Mouse (Mus musculus) left cerebral cortex, postnatal 4 days (tissue): ENCODE measurements around the gene Trim24. TPM values are rescaled to one million over a fixed set of nuclear protein-coding genes. Genes with fewer than 3 reads are reported as not detected.

Source experiments
- DNase-seq: peaks from one replicate; pipeline ENCODE4 v3.0.0-alpha.2; 2022
- intact Hi-C: fragments of 180-260 bp; cut with DNase I; formaldehyde crosslinking; loops from one replicate; pipeline ENCODE4 v1.15.1; 2025
- total RNA-seq, 2 experiments: library from RNA; stranded (reverse); gene quantifications; 2 replicates each; pipeline ENCODE4 v1.2.3; 2021

The Trim24 gene
- total RNA-seq, 2 experiments from 2014 or later = 68.8 to 73.6 TPM

DNA sequence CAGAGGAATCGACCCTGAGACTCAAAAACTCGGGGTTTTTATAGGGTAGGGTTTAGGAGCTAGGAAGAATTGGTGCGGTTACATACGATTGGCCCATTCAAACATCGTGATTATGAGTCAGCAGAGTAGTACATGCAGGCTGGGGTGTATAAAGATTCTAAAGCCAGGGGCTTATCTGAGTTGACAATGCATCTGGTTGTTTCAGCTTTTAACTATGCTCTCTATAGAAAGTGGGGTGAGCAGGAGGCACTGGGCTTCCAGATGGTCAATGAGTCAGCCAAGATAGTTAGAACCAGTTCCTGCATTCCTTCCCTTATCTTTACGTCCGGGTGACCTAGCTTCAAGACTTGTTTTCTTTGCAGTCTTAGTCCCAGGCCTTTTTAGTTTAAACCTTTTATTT is 7.7 kb upstream of the Trim24 start:
- DNase-seq = no peak
- intact Hi-C loops = no loop called here

DNA sequence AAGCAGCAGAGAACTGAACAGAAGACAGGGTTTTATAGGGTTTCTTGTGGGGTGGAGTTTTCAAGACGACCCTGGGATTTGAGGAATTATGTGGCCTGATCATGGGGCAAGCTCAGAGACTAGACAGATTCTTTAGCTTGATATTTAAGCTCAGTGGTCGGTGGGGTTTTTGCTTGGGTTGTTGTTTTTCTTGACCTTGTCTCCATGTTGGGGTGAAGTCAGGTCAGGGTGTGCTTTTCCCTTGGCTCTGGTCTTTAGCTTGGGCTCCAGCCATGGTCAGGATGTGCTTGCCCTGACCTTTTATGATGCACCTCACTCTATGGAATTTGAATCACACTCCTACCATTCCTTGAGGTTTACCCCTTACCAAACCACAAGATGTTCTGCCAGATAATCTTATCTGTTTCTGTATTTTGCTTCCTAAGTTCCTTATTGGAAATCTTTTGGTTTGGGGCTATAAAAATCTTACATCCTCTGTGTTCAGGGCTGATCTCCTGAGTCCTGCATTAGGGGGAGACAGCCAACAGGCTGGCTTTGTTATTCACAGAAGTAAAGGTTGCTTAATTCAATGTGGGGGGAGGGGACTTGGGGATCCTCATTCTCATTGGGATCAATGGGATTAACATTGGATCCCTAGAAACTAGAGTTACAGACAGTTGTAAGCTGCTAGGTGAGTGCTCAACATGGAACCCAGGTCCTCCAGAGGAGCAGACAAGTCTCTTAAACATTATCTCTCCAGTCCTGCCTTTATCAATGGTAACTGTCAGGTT is 6.5 kb upstream of the Trim24 start:
- intact Hi-C loops = no loop called here

DNA sequence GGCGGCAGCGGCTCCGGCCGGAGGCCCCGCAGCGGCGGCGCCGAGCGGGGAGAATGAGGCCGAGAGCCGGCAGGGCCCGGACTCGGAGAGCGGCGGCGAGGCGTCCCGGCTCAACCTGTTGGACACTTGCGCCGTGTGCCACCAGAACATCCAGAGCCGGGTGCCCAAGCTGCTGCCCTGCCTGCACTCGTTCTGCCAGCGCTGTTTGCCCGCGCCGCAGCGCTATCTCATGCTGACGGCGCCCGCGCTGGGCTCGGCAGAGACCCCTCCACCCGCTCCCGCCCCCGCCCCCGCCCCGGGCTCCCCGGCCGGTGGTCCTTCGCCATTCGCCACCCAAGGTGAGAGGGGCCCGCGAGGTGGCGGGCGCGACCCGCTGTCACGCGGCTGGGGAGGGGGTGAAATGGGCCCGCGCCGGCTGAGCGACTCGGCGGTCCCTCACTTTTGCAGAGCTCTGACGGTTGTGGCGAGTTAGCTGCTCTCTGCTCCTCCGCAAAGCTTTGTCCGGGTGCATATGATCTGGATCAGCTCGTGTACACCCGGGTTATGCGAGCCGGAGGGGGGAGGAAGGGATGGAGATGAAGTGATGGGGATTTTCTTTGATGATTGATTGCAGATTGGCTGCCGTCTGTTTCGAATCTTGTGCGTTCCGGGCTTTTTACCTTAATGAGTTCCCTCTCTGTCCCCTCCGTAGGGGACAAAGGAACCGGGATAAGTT is 683 bp downstream of the Trim24 start:
- DNase-seq = peak; percentile 64
- intact Hi-C loops = loop anchor here (5.0 kb wide), 1 partner anchor 284 kb away; no protein-coding TSS in a partner anchor

More for the DNA sequence above, 6.5 kb upstream of the Trim24 start:
- DNase-seq = no peak

DNA sequence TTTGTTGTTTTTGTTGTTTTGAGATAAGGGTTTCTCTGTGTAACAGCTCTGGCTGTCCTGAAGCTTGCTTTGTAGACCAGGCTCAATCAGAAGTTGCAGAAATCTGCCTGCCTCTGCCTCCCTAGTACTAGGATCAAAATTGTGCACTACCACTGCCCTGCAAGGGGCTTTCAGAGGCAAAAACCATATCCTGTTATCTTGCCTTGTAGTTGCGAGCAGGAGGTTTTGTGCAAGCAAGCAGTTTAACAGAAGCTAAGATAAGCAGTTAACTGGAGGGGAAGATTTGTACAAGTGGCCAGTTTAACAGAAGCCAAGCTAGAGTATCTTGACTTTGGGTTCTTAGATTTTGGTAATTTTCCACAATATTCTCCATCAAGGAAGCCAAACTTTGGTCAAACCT is 2.2 kb downstream of the Trim24 start:
- intact Hi-C loops = loop anchor here (5.0 kb wide), 1 partner anchor 286 kb away; no protein-coding TSS in a partner anchor
- DNase-seq = no peak

DNA sequence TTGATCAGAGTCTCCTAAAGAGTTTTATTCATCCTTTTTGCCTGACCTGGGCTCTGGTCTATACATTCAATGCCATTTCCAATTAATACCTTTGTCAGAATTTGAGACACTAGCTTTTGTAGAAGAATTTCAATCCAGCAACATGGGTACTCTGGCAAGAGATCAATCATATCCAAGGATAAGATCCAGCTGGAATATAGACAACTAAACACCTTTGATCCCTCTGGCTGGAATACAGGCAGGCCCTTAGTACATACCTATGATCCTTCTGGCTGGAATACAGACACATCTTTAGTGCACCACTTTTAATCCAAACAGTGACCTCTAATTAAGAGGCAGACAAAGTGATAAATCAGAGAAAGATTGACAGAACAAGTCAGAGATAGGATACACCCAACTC is 3.1 kb downstream of the Trim24 start:
- intact Hi-C loops = loop anchor here (5.0 kb wide), 1 partner anchor 286 kb away; no protein-coding TSS in a partner anchor

DNA sequence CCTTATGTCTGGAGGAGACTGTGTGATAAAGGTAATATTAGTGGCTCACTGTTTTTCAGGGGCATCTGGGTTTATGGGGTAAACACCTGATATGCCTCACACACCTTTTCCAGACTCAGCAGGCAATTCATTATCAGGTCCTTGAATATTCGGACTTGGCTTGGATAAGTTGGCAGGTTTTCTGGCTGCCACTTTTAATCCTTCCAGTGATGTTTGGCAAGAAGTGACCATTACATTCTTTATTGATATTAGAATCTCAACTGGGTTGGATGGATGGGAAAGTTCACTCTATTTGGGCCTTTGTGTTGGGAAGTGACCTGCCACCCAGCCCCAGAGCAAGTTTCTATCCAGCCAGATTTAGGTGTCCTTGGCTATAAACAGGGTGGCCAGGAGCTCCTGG is 7.6 kb downstream of the Trim24 start:
- intact Hi-C loops = no loop called here

More for the DNA sequence above, 3.1 kb downstream of the Trim24 start:
- DNase-seq = no peak

DNA sequence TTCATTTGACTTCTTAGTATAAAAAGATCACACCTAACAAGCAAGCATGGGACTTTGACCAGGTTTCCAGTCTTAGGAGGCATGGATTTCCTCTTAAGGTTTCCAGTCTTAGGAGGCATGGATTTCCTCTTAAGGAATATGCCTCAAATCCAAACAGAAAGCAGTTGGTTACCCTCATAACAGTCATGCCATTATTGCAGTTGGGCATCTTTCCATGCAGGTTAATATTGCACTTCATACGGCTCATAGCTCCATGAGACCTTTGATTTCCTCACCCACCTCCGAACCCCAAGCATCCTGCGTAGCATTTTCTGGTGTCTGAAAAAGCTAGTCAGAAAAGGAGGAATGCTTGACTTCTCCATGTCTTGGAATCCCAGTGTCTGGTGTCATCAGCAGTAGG is 10.0 kb downstream of the Trim24 start:
- no peak for DNase-seq
- intact Hi-C loops = no loop called here

More for the DNA sequence above, 7.6 kb downstream of the Trim24 start:
- DNase-seq = no peak

DNA sequence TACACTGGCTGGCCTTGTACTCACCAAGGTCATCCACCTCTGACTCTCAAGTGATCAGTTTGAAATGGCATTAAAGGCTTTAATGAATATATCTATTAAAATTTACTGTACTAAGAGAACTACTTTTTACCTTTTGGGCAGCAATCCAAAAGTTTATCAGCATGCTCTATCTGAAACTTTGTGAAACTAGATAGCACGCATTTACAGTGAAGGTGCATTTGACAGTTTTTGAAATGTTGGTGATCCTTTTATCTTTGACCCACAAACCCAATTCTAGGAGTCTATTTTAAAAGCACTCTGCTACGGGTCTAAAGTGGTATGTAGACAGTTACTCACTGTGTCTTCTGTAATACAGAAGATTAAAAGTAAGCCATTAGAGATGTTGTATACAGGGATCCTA is 23.0 kb downstream of the Trim24 start:
- DNase-seq = no peak
- intact Hi-C loops = no loop called here

DNA sequence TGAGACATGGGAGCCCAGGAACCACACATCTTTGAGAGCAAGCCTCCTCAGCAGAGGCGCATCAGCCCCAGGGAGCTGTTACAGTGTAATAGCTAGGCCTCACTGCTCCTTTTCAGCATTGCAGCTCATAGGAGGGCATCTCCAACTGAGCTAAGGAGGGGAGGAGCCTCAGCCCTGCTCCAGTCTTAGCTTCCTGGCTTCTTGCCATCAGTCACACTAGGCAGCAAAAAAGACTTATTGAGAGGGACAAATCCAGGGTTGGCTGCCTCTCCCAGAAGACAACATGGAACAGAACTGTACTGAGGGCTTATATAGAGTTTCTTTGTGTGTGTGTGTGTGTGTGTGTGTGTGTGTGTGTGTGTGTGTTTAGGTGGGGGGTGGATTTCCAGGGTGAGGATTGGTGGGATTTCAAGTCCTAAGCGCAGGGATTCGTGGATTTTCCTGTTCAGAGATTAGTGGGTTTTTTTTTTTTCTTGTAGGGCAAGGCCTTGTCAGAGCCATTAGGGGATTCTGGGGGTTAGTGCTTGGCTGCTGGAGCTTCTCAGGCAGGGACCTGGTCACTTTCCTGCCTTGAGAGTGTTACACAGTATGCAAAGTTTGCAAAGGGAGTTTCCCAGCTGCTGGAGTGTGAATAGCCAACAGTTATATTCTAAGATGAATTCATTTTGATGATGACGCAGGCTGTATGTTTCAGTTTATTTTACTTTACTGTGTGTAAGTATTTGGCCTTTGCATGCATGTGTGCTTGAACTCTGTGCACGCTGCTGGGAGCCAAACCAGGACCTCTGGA is 25.2 kb downstream of the Trim24 start:
- intact Hi-C loops = no loop called here
- DNase-seq = peak; percentile 39

DNA sequence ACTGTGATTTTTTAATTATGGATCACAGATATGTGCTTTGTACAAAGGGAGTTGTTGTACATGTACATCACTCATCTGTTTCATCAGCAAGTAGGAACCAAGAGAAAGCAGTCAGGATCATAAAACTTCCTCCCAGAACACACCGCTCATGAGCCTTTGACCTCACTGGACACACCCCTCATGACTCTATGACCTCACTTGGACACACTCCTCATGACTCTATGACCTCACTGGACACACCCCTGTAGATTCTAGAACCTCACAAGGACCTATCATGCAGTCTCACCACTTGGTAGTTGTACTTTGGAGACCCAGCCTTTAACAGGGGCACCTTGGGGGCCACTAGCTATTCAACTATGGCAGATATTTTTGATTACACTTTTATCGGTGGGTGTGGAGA is 29.6 kb downstream of the Trim24 start:
- intact Hi-C loops = no loop called here

DNA sequence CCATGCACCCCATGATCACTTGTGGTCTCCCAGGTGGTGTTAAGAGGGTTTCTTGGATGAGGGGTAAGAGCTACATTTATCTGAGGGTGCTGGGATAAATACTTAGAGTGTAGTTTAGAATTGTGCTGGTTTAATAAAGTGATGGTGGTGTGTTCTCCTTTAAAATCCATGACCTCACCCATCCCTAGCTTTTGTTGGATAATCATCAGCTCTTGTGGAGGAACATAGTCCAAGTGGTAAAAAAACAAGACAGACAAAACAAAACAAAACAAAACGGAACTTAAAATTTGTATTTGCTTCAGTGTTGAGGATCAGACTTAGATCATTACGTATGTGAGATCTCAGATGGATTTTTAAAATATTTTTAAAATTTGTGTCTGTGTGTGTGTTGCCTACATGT is 31.2 kb downstream of the Trim24 start:
- intact Hi-C loops = no loop called here
- no peak for DNase-seq

More for the DNA sequence above, 29.6 kb downstream of the Trim24 start:
- DNase-seq = no peak

DNA sequence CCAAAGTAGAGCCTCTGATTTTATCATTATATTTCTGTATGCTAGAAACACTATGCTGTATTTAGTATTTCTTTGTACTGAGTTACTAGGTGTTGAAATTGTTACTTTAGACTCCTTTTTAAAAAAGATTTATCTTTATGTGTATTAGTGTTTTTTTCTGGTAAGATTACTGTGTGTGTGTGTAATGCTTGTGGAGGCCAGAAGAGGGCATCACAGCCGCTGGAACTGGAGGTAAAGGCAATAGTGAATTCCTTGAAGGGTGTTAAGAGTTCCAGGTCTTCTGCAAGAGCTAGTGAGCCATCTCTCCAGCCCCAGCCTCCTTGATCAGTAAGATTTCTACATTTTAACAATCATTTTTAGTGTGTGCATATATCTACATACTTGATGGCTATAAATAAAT is 33.2 kb downstream of the Trim24 start:
- DNase-seq = no peak
- intact Hi-C loops = no loop called here

DNA sequence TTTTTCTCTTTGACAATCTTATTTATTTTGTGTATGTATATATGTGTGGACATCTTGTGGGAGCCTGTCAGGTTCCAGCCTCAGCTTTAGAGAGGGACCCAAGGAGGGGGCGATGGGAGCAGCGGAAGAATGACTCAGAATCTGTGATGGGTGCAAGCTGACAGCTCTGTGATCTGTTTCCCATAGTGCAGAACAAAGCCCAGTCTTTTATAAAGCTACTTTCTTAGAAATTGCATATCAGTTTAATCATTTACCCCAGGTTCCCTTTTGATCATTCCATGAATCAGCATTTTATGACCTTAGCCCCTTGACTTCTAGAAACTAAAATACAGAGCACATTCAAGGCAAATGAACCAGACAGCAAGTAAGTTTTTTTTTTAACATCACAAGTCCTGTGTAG is 42.9 kb downstream of the Trim24 start:
- no peak for DNase-seq
- intact Hi-C loops = no loop called here

DNA sequence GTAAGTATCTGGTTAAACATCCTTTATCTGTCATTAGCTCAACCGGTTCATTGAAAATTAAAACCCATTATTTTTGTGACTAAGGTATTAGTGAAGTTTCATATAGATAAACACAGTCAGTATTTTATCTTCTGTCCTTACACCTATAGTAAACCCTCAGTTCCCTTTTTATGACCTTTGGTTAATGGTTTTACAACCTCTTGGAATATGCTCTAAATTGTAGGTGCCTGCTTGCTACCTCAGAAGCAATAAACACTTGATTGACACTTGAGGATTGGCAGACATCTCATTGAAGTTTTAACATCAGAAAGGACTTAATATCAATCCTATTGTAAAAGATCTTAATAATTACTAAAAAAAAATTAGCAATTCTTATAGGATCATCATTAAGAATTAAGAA is 54.5 kb downstream of the Trim24 start:
- intact Hi-C loops = no loop called here
- DNase-seq = no peak

DNA sequence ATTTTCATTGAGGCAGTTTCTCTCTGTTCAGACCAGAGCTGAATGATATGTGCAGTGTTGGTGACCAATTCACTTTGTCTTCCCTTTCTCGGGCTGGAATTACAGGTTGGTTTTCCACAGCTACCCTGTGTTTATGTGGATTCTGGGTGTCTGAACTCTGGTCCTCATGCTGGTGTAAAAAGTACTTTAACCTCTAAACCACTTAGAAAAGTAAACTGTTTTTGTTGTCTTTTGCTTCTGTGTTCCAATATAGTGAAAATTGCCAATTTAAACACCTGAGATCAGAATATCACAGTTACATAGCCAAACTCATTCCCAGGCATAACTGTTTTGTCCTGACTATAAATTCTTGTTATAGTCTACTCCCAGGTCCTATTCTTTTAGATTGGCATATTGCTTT is 56.1 kb downstream of the Trim24 start:
- DNase-seq = no peak
- intact Hi-C loops = no loop called here

DNA sequence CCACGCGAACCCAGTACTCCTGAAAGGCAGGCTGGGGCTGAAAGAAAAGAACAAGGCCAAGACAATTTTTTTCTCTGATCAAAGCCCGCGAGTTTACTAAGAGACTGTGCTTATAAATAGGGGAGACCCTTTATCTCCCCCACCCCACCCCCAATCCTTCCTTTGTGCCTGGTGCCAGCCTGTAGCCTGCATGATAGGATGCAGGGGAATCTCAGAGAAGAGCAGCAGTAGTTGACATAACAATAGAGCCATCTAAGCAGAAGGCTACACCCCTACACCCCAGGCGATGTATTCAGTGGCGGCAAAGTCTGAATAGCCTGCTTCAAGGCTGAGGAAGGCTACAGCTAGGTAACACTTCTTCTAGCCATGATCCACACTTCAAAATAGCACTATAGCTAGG is 65.9 kb downstream of the Trim24 start:
- no peak for DNase-seq
- intact Hi-C loops = no loop called here

DNA sequence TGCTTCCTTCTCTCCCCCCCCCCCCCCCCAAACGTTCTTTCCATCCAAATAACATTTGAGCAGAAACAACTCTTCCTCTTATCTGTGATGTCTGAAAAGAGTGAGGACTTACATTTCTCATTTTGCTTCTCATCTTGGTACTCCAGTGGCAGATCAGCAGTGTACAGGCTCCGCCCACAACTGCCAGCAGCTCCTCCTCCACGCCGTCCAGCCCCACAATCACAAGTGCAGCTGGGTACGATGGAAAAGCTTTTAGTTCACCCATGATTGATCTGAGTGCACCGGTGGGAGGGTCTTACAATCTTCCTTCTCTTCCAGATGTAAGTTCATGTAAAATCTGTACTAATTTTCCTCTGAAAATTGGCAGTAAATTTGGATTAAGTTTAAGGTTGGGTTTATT is 80.7 kb downstream of the Trim24 start:
- DNase-seq = no peak
- intact Hi-C loops = no loop called here

DNA sequence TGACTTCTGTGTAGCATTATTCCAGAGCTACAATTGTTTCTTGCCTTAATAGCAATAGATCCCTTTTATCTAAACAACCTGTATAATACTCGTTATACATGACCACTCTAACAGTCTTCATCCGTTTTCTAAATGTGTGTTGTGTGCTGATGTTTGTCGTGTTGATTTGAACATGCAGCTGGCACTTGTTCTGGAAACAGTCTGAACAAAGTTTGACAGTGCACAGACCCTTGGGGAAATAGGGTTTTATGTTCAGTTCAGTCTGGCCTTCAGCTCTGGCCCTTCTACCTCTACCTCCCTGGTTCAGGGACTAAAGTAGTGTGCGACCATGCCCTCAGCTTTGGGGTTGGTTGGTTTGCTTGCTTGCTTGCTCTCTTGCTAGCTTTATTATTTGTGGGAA is 96.8 kb downstream of the Trim24 start:
- no peak for DNase-seq
- intact Hi-C loops = no loop called here

DNA sequence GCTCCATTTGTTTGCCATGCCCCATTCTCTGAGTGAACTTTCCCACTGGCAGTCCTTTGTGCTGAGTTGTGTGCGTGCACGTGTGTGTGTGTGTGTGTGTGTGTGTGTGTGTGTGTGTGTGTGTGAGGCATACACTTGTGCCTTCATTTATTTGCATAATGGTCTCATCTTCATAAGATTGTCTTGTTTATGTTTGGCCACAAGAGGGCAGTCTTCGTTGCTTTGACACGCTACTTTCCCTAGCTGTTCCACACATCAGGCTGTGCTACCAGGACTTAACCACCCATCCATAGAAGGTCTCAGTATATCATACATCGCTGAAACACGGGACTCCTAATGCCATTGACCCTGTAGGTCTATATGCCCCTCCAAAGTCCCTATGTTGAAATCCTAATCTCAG is 136.8 kb downstream of the Trim24 start:
- DNase-seq = peak; percentile 51
- intact Hi-C loops = no loop called here

DNA sequence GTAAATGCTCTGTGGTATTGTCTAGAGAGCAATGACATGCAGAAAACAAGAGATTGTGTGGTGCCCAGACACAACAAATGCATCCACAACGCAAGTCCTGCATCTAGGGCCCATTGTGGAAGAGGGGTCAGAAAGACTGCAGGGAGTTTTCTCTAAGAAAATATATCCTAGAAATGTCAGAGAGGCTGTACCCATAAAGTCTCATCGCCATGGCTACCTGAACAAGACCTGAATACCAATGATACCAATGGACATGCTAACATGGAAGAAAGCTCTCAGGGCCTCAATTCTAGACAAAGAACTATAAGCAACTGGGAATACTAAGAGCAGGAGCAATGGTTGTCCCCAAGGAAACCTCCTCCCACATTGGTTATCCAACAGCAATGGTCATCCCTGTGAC is 142.2 kb downstream of the Trim24 start:
- DNase-seq = no peak
- intact Hi-C loops = no loop called here
